Mouse (Mus musculus): ENCODE measurements around the gene Rad21l.

DNA sequence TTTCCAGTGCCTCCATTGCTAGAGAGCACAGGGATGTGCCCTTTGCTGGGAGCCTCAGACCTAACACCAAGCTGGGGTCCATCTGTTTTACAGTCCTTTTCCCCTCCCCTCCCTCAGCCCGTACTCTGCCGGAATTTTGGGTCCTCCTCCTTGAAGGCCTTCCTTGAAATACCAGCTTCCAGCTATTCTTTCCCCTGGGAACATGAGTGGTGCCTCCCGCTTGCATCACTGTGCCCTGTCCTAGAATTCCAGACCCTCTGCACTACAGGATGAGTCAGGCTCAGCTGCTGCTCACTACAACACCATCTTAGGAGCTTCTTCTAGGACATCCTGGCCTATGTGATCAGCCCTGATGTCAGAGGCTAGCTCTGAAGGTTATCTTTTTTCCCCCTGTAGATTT, 44.6 kb downstream of the Rad21l start:
- TF ChIP-seq CTCF (IDR thresholded peaks at IDR 0.05; ENCODE audit: extremely low read depth, insufficient read depth, low read length) = no peak
- TF ChIP-seq POLR2A (IDR thresholded peaks at IDR 0.05; ENCODE audit: extremely low read depth, insufficient read depth, low read length) = no peak
